Mouse (Mus musculus): Measurements from ENCODE around the gene Slco2a1. TPM values are rescaled to one million over a fixed set of nuclear protein-coding genes. Genes with fewer than 3 reads are reported as not detected.

Slco2a1 gene
- polyA plus RNA-seq, 1 experiment = 84.7 TPM

DNA sequence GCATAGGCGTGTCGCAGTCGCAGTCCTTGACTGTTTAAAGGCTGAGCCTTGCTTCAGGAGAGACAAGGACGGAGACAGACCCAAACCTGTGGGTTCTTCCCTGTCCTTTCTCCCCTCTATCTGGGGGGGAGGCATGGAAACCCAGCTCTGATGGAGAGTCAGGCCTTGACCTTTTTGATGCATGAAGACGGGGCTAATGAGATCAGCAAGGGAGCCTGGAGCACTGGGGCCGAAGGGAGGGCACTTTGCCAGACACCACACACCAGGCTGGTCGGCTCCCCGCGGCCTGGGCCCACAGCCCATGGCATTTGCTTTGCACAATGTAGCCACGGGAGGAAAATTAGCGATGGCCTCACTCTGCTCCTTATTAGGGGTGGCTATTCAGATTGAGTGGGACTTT lies 66.5 kb downstream of the Slco2a1 start:
- H3K36me3 ChIP-seq (ENCODE audit: control insufficient read depth, insufficient read depth, low read length) = 0 out of 2 replicates have a peak, but pooled peaks cover 1% of the 10 kb centered on the region
- peaks cover 14% of the 10 kb centered on the region for H3K4me1 ChIP-seq (ENCODE audit: control insufficient read depth, insufficient read depth, insufficient read length, low read length)
- no peaks in the 10 kb centered on the region for H3K27me3 ChIP-seq (ENCODE audit: control insufficient read depth, insufficient read depth, low read length)
- H3K27ac ChIP-seq (ENCODE audit: insufficient read depth, low read depth, low read length) = no peak overlapping the region
- no peak overlapping the region for H3K4me3 ChIP-seq (ENCODE audit: low read depth, low read length)
- TF ChIP-seq CTCF (IDR thresholded peaks at IDR 0.05; ENCODE audit: extremely low read depth, insufficient read length, insufficient replicate concordance, low read depth, low read length) = no peak
- 76% methylated on average over 11 of the region's 11 CpGs for WGBS

DNA sequence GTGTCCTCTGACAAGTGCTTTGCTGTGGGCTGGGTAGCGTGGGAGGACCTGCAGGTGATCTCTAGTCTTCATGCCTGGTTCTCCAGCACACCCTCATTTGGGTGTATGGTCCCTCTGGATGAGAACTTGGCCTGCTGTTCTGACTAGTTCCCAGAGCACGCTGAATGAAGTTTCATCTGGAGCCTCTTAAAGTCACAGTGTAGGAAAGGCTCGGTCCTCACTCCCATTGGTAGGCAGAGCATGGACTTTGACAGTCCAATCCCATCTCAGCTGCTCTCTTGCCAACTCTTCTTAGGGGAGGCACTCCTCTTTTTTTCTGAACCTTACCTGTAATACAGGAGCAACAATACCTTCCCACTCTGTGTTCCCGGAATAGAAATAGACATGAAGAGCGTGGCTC lies 67.7 kb downstream of the Slco2a1 start:
- Histone ChIP-seq H3K27ac (ENCODE audit: insufficient read depth, low read depth, low read length) (peak overlapping the region; percentile 58; the same call in 1 of the 2 replicates), H3K4me1 (ENCODE audit: control insufficient read depth, insufficient read depth, insufficient read length, low read length) (peaks cover 12% of the 10 kb centered on the region; the same call in 1 of the 2 replicates), H3K27me3 (ENCODE audit: control insufficient read depth, insufficient read depth, low read length) (no peaks in the 10 kb centered on the region), H3K4me3 (ENCODE audit: low read depth, low read length) (no peak overlapping the region), H3K36me3 (ENCODE audit: control insufficient read depth, insufficient read depth, low read length) (0 out of 2 replicates have a peak, but pooled peaks cover 2% of the 10 kb centered on the region)
- TF ChIP-seq POLR2A (IDR thresholded peaks at IDR 0.05; ENCODE audit: low read depth, low read length) = no peak
- TF ChIP-seq CTCF (IDR thresholded peaks at IDR 0.05; ENCODE audit: extremely low read depth, insufficient read length, insufficient replicate concordance, low read depth, low read length) = no peak
- WGBS = 45% methylated on average over 5 of the region's 5 CpGs

DNA sequence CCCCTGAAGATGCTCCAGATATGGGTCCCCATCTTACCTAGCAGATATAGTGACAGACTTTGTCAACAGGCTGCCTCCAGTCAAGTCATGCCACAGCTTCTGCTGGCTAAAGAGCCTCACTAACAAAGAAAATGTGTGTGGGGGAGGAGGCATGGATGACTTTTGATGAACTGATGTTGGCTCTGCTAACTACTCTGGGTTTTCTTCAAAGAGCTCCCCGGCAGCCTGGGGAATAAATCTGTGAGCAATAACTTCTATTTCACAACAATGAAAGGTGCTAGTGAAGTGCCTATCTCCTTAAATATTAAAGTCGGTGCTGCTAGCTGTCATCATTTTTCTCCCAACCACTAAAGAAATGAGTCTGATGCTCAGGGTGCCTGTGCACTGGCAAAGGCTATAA lies 72.0 kb downstream of the Slco2a1 start:
- WGBS = 84% methylated on average over 2 of the region's 2 CpGs
- 0 out of 2 replicates have a peak, but pooled peaks cover 2% of the 10 kb centered on the region for H3K36me3 ChIP-seq (ENCODE audit: control insufficient read depth, insufficient read depth, low read length)

DNA sequence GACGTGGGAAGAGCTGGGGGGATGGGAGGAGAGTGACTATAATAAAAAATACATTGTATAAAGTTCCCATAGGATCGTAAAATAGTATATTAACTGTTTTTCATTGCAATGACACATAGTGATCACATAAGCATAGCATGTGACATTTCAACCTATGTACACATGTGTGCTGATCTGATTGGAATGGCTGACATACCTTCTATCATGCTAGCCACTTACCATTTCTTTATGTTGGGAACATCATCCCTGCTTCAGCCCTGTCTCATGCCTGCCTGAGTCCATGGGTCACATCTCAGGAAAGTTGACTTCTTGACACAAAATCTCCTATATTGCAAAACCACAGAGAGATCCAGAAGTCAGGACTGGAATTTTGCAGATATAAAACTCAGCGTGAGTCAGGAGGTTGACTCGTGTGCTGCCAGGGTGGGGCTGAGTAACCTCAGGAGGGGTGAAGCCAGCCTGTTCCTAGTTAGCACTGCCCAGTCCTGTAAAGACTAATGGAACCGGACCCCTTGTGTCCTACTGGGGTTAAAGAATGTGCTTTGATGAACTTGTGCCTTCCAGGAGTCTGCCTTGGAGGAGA lies 73.0 kb downstream of the Slco2a1 start:
- 52% methylated on average over 5 of the region's 5 CpGs for WGBS
- Histone ChIP-seq H3K27ac (ENCODE audit: insufficient read depth, low read depth, low read length) (no peak overlapping the region), H3K36me3 (ENCODE audit: control insufficient read depth, insufficient read depth, low read length) (0 out of 2 replicates have a peak, but pooled peaks cover 2% of the 10 kb centered on the region), H3K4me3 (ENCODE audit: low read depth, low read length) (no peak overlapping the region), H3K27me3 (ENCODE audit: control insufficient read depth, insufficient read depth, low read length) (no peaks in the 10 kb centered on the region), H3K4me1 (ENCODE audit: control insufficient read depth, insufficient read depth, insufficient read length, low read length) (no peaks in the 10 kb centered on the region; the same call in 1 of the 2 replicates)
- TF ChIP-seq CTCF (IDR thresholded peaks at IDR 0.05; ENCODE audit: extremely low read depth, insufficient read length, insufficient replicate concordance, low read depth, low read length) (no peak), POLR2A (IDR thresholded peaks at IDR 0.05; ENCODE audit: low read depth, low read length) (no peak)

More for the DNA sequence above, 72.0 kb downstream of the Slco2a1 start:
- H3K4me3 ChIP-seq (ENCODE audit: low read depth, low read length) = no peak overlapping the region
- H3K27ac ChIP-seq (ENCODE audit: insufficient read depth, low read depth, low read length) = no peak overlapping the region
- no peaks in the 10 kb centered on the region for H3K27me3 ChIP-seq (ENCODE audit: control insufficient read depth, insufficient read depth, low read length)
- TF ChIP-seq POLR2A (IDR thresholded peaks at IDR 0.05; ENCODE audit: low read depth, low read length) = no peak
- no peak for TF ChIP-seq CTCF (IDR thresholded peaks at IDR 0.05; ENCODE audit: extremely low read depth, insufficient read length, insufficient replicate concordance, low read depth, low read length)
- peaks cover 4% of the 10 kb centered on the region; the same call in 1 of the 2 replicates for H3K4me1 ChIP-seq (ENCODE audit: control insufficient read depth, insufficient read depth, insufficient read length, low read length)

DNA sequence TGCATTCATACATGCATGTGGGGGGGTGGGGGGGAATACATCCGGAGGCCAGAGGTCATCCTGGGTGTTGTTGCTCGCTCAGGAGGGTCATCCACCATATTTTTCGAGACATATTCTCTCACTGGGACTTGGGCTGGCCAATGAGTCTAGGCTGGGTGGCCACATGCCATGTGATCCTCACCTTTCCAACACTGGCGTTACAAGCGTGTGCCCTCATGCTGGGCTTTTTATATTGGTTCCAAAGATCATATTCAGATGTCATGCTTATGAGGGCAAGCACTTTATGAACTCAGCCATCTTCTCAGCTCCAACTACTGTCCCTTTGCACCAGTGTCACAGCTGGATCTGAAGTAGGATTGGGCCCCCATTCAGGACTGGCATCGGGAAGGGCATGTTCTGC lies 75.1 kb downstream of the Slco2a1 start:
- H3K4me1 ChIP-seq (ENCODE audit: control insufficient read depth, insufficient read depth, insufficient read length, low read length) = no peaks in the 10 kb centered on the region; the same call in 1 of the 2 replicates
- H3K4me3 ChIP-seq (ENCODE audit: low read depth, low read length) = no peak overlapping the region
- no peaks in the 10 kb centered on the region for H3K27me3 ChIP-seq (ENCODE audit: control insufficient read depth, insufficient read depth, low read length)
- no peak overlapping the region for H3K27ac ChIP-seq (ENCODE audit: insufficient read depth, low read depth, low read length)
- TF ChIP-seq POLR2A (IDR thresholded peaks at IDR 0.05; ENCODE audit: low read depth, low read length) = no peak
- no peak for TF ChIP-seq CTCF (IDR thresholded peaks at IDR 0.05; ENCODE audit: extremely low read depth, insufficient read length, insufficient replicate concordance, low read depth, low read length)
- 78% methylated on average over 6 of the region's 6 CpGs for WGBS
- peaks cover 2% of the 10 kb centered on the region; the same call in 1 of the 2 replicates for H3K36me3 ChIP-seq (ENCODE audit: control insufficient read depth, insufficient read depth, low read length)

DNA sequence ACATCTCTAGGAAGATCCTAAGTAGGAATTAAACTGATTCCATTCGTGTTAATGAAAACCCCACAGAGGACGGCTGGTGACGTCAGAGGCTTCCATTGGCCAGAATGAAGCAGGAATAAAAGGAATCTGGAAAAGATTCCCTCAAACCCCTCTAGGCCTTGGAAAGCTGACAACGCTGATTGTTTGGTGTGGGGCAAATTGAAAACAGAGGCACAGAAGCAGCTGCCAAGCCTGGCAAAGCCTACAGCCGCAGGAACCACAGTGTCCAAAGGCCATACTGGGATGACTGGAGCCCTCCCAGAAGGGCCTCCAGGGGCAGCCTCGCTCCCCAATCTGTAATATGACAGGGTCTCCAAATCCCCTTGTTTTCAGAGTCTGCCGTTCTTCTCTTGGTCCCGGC lies 78.3 kb downstream of the Slco2a1 start:
- TF ChIP-seq CTCF (IDR thresholded peaks at IDR 0.05; ENCODE audit: extremely low read depth, insufficient read length, insufficient replicate concordance, low read depth, low read length) = no peak
- no peak for TF ChIP-seq POLR2A (IDR thresholded peaks at IDR 0.05; ENCODE audit: low read depth, low read length)
- H3K27ac ChIP-seq (ENCODE audit: insufficient read depth, low read depth, low read length) = no peak overlapping the region
- H3K36me3 ChIP-seq (ENCODE audit: control insufficient read depth, insufficient read depth, low read length) = peaks cover 6% of the 10 kb centered on the region; the same call in 1 of the 2 replicates
- no peak overlapping the region for H3K4me3 ChIP-seq (ENCODE audit: low read depth, low read length)
- no peaks in the 10 kb centered on the region for H3K27me3 ChIP-seq (ENCODE audit: control insufficient read depth, insufficient read depth, low read length)
- no peaks in the 10 kb centered on the region; the same call in 1 of the 2 replicates for H3K4me1 ChIP-seq (ENCODE audit: control insufficient read depth, insufficient read depth, insufficient read length, low read length)
- WGBS = 83% methylated on average over 8 of the region's 8 CpGs

DNA sequence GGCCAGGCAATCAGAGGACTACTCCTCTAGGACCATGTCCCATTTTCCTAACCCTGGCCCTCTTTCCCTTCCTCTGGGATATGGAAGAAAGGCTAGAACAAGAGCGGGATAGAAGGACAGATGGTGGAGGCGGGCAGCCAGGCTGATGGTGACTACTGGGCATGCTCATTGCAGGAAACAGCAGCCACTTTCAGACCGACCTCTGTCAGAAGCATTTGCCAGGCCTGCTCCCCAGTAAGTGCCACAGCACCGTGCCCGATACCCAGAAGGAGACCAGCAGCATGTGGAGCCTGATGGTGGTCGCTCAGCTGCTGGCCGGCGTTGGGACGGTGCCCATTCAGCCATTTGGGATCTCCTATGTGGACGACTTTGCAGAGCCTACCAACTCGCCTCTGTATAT lies 79.1 kb downstream of the Slco2a1 start:
- TF ChIP-seq CTCF (IDR thresholded peaks at IDR 0.05; ENCODE audit: extremely low read depth, insufficient read length, insufficient replicate concordance, low read depth, low read length) (no peak), POLR2A (IDR thresholded peaks at IDR 0.05; ENCODE audit: low read depth, low read length) (no peak)
- WGBS = 98% methylated on average over 11 of the region's 11 CpGs
- no peak overlapping the region for H3K4me3 ChIP-seq (ENCODE audit: low read depth, low read length)
- H3K36me3 ChIP-seq (ENCODE audit: control insufficient read depth, insufficient read depth, low read length) = peaks cover 6% of the 10 kb centered on the region; the same call in 1 of the 2 replicates
- no peaks in the 10 kb centered on the region; the same call in 1 of the 2 replicates for H3K4me1 ChIP-seq (ENCODE audit: control insufficient read depth, insufficient read depth, insufficient read length, low read length)
- H3K27me3 ChIP-seq (ENCODE audit: control insufficient read depth, insufficient read depth, low read length) = no peaks in the 10 kb centered on the region
- no peak overlapping the region for H3K27ac ChIP-seq (ENCODE audit: insufficient read depth, low read depth, low read length)
